Comparison of ENCODE assay signal across 10 mouse cellular contexts in genomic region chr2:32963544-32963943, GRCm38 (mm10). TPM values are rescaled to one million over a fixed set of nuclear protein-coding genes. Genes with fewer than 3 reads are reported as not detected.
DNase-seq lines count a peak whose midpoint lies in the region; ATAC-seq and TF ChIP-seq lines count a peak whose summit lies in the region.
"Had no signal": no experiment of that assay in that cellular context is flagged by ENCODE, and none has a peak within 500 bp of the region (broad histone marks: within the 10 kb centered on the region; RNA-seq: fewer than 3 reads in every experiment).

No protein-coding gene starts in this region.

- H3K27me3 ChIP-seq in heart, postnatal 0 days (ENCODE audit: control insufficient read depth, insufficient read depth, low read length) = no peaks in the 10 kb centered on the region
- no peaks in the 10 kb centered on the region for H3K27me3 ChIP-seq in G1E (ENCODE audit: insufficient read depth, low read length)
- H3K27me3 ChIP-seq in hindbrain, embryonic 14.5 days (ENCODE audit: control insufficient read depth, insufficient read depth, low read length) = no peaks in the 10 kb centered on the region
- H3K27me3 ChIP-seq in midbrain, embryonic 13.5 days = no peaks in the 10 kb centered on the region

- peak overlapping the region; percentile 71; the same call in 1 of the 2 replicates for H3K4me2 ChIP-seq in heart, postnatal 0 days (ENCODE audit: low read depth, low read length)
- peak overlapping the region; percentile 86; the same call in 1 of the 2 replicates for H3K4me2 ChIP-seq in hindbrain, embryonic 14.5 days (replicated peaks)
- peak overlapping the region; percentile 98 for H3K4me2 ChIP-seq in midbrain, embryonic 13.5 days (replicated peaks)

- no peak for TF ChIP-seq CTCF in heart, postnatal 0 days (IDR thresholded peaks at IDR 0.05; ENCODE audit: low read depth)
- TF ChIP-seq CTCF in G1E (IDR thresholded peaks at IDR 0.05; ENCODE audit: low read depth, low read length) = no peak

- WGBS in heart, postnatal 0 days = 71% methylated on average over 4 of the region's 4 CpGs
- WGBS in hindbrain, embryonic 14.5 days = 82% methylated on average over 4 of the region's 4 CpGs
- 72% methylated on average over 4 of the region's 4 CpGs for WGBS in midbrain, embryonic 13.5 days

- peaks cover 22% of the 10 kb centered on the region for H3K36me3 ChIP-seq in heart, postnatal 0 days (replicated peaks; ENCODE audit: control insufficient read depth, insufficient read depth, low read length)
- peaks cover 63% of the 10 kb centered on the region for H3K36me3 ChIP-seq in G1E (replicated peaks)
- peaks cover 27% of the 10 kb centered on the region for H3K36me3 ChIP-seq in hindbrain, embryonic 14.5 days (replicated peaks; ENCODE audit: control insufficient read depth, insufficient read depth)
- H3K36me3 ChIP-seq in midbrain, embryonic 13.5 days = peaks cover 24% of the 10 kb centered on the region

- peaks cover 30% of the 10 kb centered on the region for H3K4me1 ChIP-seq in heart, postnatal 0 days (ENCODE audit: control insufficient read depth, insufficient read depth)
- peaks cover 62% of the 10 kb centered on the region for H3K4me1 ChIP-seq in G1E (ENCODE audit: insufficient read depth, low read depth, low read length)
- H3K4me1 ChIP-seq in hindbrain, embryonic 14.5 days (replicated peaks; ENCODE audit: control insufficient read depth, insufficient read depth, low read length) = peaks cover 35% of the 10 kb centered on the region
- H3K4me1 ChIP-seq in midbrain, embryonic 13.5 days (replicated peaks) = peaks cover 61% of the 10 kb centered on the region

- no peak overlapping the region for H3K9ac ChIP-seq in heart, postnatal 0 days (replicated peaks; ENCODE audit: low read depth, low read length)
- peak overlapping the region; percentile 95; the same call in 1 of the 2 replicates for H3K9ac ChIP-seq in hindbrain, embryonic 14.5 days
- peak overlapping the region; percentile 95; the same call in 1 of the 2 replicates for H3K9ac ChIP-seq in midbrain, embryonic 13.5 days (replicated peaks)

- no peak for DNase-seq in heart, postnatal 0 days (ENCODE audit: low spot score)
- DNase-seq in heart, adult 9 months (ENCODE audit: low spot score in 2 of 2) = no peak
- DNase-seq in G1E (ENCODE audit: low spot score) = no peak
- no peak for DNase-seq in hindbrain, embryonic 14.5 days (ENCODE audit: low spot score)
- DNase-seq in embryo, embryonic 10.5 days (ENCODE audit: low spot score) = no peak
- no peak for DNase-seq in adrenal gland, adult 2 months
- DNase-seq in cerebellum, postnatal 36 days = no peak
- DNase-seq: cerebellum, adult 9-11 months; kidney, adult 9 months had no signal

- TF ChIP-seq EP300 in heart, postnatal 0 days (IDR thresholded peaks at IDR 0.05; ENCODE audit: low read depth) = no peak

- no peak for ATAC-seq in heart, postnatal 0 days (ENCODE audit: insufficient read depth, low read depth)
- no peak for ATAC-seq in G1E (ENCODE audit: extremely low read depth, insufficient number of reproducible peaks, low FRiP score, poor library complexity, severe bottlenecking)
- ATAC-seq in hindbrain, embryonic 14.5 days (ENCODE audit: low FRiP score) = no peak
- no peak for ATAC-seq in midbrain, embryonic 13.5 days

- no peaks in the 10 kb centered on the region for H3K9me3 ChIP-seq in heart, postnatal 0 days (replicated peaks; ENCODE audit: control insufficient read depth, low read length)
- no peaks in the 10 kb centered on the region for H3K9me3 ChIP-seq in G1E (replicated peaks)
- no peaks in the 10 kb centered on the region for H3K9me3 ChIP-seq in hindbrain, embryonic 14.5 days (ENCODE audit: control insufficient read depth, low read length)
- H3K9me3 ChIP-seq in midbrain, embryonic 13.5 days = no peaks in the 10 kb centered on the region

- peak overlapping the region; percentile 55; the same call in 1 of the 2 replicates for H3K4me3 ChIP-seq in heart, postnatal 0 days (ENCODE audit: low read depth, low read length)
- H3K4me3 ChIP-seq in G1E (ENCODE audit: low read depth, low read length) = peak overlapping the region; percentile 84
- no peak overlapping the region for H3K4me3 ChIP-seq in hindbrain, embryonic 14.5 days (replicated peaks; ENCODE audit: low read length)
- peak overlapping the region; percentile 85 for H3K4me3 ChIP-seq in midbrain, embryonic 13.5 days (replicated peaks)

- no peak overlapping the region for H3K27ac ChIP-seq in heart, postnatal 0 days (ENCODE audit: low read depth)
- no peak overlapping the region for H3K27ac ChIP-seq in hindbrain, embryonic 14.5 days
- no peak overlapping the region for H3K27ac ChIP-seq in midbrain, embryonic 13.5 days

RNA-seq across cellular contexts. Expression of gene Lrsam1, which starts 2.1 kb away (rescaled TPM):
- 5.9 and 12.0 TPM in 2 replicates for total RNA-seq in heart, postnatal 0 days (2014; rRNA removed; ENCODE audit: low replicate concordance)
- 5.4 and 5.6 TPM in 2 replicates for polyA plus RNA-seq in heart, postnatal 0 days (2015; fragmentation: Nextera tagmentation; extraction: Ambion mirVana)
- total RNA-seq in G1E (2014; fragmentation: Nextera tagmentation) (10.4 and 12.8 TPM in 2 replicates), G1E (2017) (5.0 and 8.5 TPM in 2 replicates)
- polyA plus RNA-seq in G1E (2012) = 9.5 and 10.8 TPM in 2 replicates
- 20.2 and 22.4 TPM in 2 replicates for polyA plus RNA-seq in hindbrain, embryonic 14.5 days (2014; fragmentation: Nextera tagmentation; extraction: Ambion mirVana)
- polyA plus RNA-seq in midbrain, embryonic 13.5 days (2015; fragmentation: Nextera tagmentation; extraction: Ambion mirVana) = 18.1 and 21.1 TPM in 2 replicates
- 10 to 100 TPM; 18.0 to 25.6 TPM for total RNA-seq in adrenal gland, adult 2 months (2021)
- polyA plus RNA-seq in adrenal gland, adult 2 months (2012; rRNA removed) = 24.8 and 26.0 TPM in 2 replicates

RNA-seq across cellular contexts. Expression of gene Rpl12, which starts 2.2 kb away (rescaled TPM):
- 242 and 255 TPM in 2 replicates for total RNA-seq in heart, postnatal 0 days (2014; rRNA removed; ENCODE audit: low replicate concordance)
- 76.9 and 80.1 TPM in 2 replicates for polyA plus RNA-seq in heart, postnatal 0 days (2015; fragmentation: Nextera tagmentation; extraction: Ambion mirVana)
- total RNA-seq in G1E (2014; fragmentation: Nextera tagmentation) (4,306 and 4,312 TPM in 2 replicates), G1E (2017) (1,968 and 2,280 TPM in 2 replicates)
- 2,853 and 2,936 TPM in 2 replicates for polyA plus RNA-seq in G1E (2012)
- 106 and 113 TPM in 2 replicates for polyA plus RNA-seq in hindbrain, embryonic 14.5 days (2014; fragmentation: Nextera tagmentation; extraction: Ambion mirVana)
- 88.9 and 96.0 TPM in 2 replicates for polyA plus RNA-seq in midbrain, embryonic 13.5 days (2015; fragmentation: Nextera tagmentation; extraction: Ambion mirVana)
- total RNA-seq in adrenal gland, adult 2 months (2021) = 100 to 1,000 TPM; 136 to 149 TPM
- 146 and 165 TPM in 2 replicates for polyA plus RNA-seq in adrenal gland, adult 2 months (2012; rRNA removed)

RNA-seq across cellular contexts. Expression of gene Slc2a8, which starts 18.3 kb away (rescaled TPM):
- 42.1 and 46.2 TPM in 2 replicates for total RNA-seq in heart, postnatal 0 days (2014; rRNA removed; ENCODE audit: low replicate concordance)
- polyA plus RNA-seq in heart, postnatal 0 days (2015; fragmentation: Nextera tagmentation; extraction: Ambion mirVana) = 24.7 and 27.9 TPM in 2 replicates
- 8.2 and 10.0 TPM in 2 replicates for total RNA-seq in G1E (2014; fragmentation: Nextera tagmentation)
- total RNA-seq in G1E (2017) = 3.7 and 4.4 TPM in 2 replicates
- 41.2 and 77.2 TPM in 2 replicates for polyA plus RNA-seq in G1E (2012)
- 16.3 and 17.4 TPM in 2 replicates for polyA plus RNA-seq in hindbrain, embryonic 14.5 days (2014; fragmentation: Nextera tagmentation; extraction: Ambion mirVana)
- polyA plus RNA-seq in midbrain, embryonic 13.5 days (2015; fragmentation: Nextera tagmentation; extraction: Ambion mirVana) = 19.2 and 20.6 TPM in 2 replicates
- total RNA-seq in adrenal gland, adult 2 months (2021) = 10 to 100 TPM; 14.1 to 23.9 TPM
- 525 and 573 TPM in 2 replicates for polyA plus RNA-seq in adrenal gland, adult 2 months (2012; rRNA removed)

Comparison
In these comparisons a context has a peak if more than half of its experiments do, and no peak if none do; other contexts are left out.
1. RNA of gene Rpl12, which starts 2.2 kb away (polyA plus RNA-seq): 2,853 to 2,936 TPM in G1E; 146 to 165 TPM in adrenal gland, adult 2 months, 106 to 113 TPM in hindbrain, embryonic 14.5 days, 88.9 to 96.0 TPM in midbrain, embryonic 13.5 days and 76.9 to 80.1 TPM in heart, postnatal 0 days; every median in the first group is over 10 times any median in the second.
2. Peak in every context shown above with its lines, with median percentiles within 50 percentile points of each other: H3K4me2 ChIP-seq.